Mouse (Mus musculus): ENCODE measurements around the gene Fbxl13. TPM values are rescaled to one million over a fixed set of nuclear protein-coding genes. Genes with fewer than 3 reads are reported as not detected.

Fbxl13 gene
- polyA plus RNA-seq, 1 experiment from 2014 or later, result 0.15 TPM

DNA sequence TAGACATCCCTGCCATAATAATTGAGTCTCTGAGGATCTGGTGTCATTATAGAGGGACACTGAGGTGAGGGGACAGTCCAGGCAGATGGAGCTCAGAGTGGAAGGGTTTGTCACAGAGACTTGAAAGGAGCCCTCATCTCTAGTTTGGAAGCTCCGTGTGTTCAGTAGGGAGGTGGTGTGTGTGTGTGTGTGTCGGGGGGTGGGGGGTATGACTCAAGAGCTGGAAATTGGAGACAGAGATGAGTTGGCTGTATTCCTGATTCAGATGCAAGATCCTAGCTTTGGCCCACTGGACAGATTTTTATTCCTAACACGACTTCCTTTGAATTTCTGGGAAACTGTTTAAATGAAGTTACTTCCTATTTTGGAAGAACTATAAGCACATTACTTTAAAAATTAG, 158.1 kb downstream of the Fbxl13 start:
- Histone ChIP-seq H3K27me3 (ENCODE audit: control insufficient read depth, insufficient read depth, low read length) (no peaks in the 10 kb centered on the region), H3K9me3 (ENCODE audit: control insufficient read depth, low read length) (no peaks in the 10 kb centered on the region), H3K9ac (ENCODE audit: low read length) (no peak overlapping the region), H3K27ac (ENCODE audit: low read depth, low read length) (no peak overlapping the region), H3K4me2 (ENCODE audit: low read depth, low read length, severe bottlenecking) (no peak overlapping the region), H3K4me1 (replicated peaks; ENCODE audit: control insufficient read depth, insufficient read depth, low read length) (no peaks in the 10 kb centered on the region), H3K36me3 (ENCODE audit: control insufficient read depth, insufficient read depth, low read length) (no peaks in the 10 kb centered on the region), H3K4me3 (ENCODE audit: low read depth, low read length) (no peak overlapping the region)
- DNase-seq (ENCODE audit: low spot score), result no peak
- no peak for ATAC-seq (replicated peaks; ENCODE audit: low FRiP score)
- WGBS, result 85% methylated on average over 3 of the region's 3 CpGs

DNA sequence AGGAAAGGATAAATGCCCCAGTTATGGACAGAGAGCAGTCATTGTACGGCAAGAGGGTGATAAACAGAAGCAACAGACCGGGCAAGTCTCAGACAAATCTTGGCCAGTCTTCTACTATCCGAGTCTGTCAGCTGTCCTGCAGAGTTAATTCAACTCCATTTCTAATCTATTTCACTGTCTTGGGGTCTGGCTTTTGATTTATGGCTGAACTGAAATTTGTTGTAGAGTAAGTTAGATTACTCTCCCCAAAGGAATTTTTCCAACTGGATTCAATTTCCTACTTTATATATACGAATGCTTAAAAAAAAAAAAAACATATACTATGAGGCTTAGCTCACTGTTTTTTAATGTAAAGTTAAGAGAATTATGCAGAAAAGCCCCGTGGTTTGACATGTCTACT, 158.6 kb downstream of the Fbxl13 start:
- no peaks in the 10 kb centered on the region for H3K4me1 ChIP-seq (replicated peaks; ENCODE audit: control insufficient read depth, insufficient read depth, low read length)
- WGBS, result 90% methylated on average over 5 of the region's 5 CpGs
- no peak for ATAC-seq (replicated peaks; ENCODE audit: low FRiP score)
- no peak overlapping the region for H3K9ac ChIP-seq (ENCODE audit: low read length)
- no peaks in the 10 kb centered on the region for H3K27me3 ChIP-seq (ENCODE audit: control insufficient read depth, insufficient read depth, low read length)
- H3K27ac ChIP-seq (ENCODE audit: low read depth, low read length), result no peak overlapping the region
- H3K9me3 ChIP-seq (ENCODE audit: control insufficient read depth, low read length), result no peaks in the 10 kb centered on the region
- H3K36me3 ChIP-seq (ENCODE audit: control insufficient read depth, insufficient read depth, low read length), result no peaks in the 10 kb centered on the region
- no peak for DNase-seq (ENCODE audit: low spot score)
- no peak overlapping the region for H3K4me2 ChIP-seq (ENCODE audit: low read depth, low read length, severe bottlenecking)
- H3K4me3 ChIP-seq (ENCODE audit: low read depth, low read length), result no peak overlapping the region

DNA sequence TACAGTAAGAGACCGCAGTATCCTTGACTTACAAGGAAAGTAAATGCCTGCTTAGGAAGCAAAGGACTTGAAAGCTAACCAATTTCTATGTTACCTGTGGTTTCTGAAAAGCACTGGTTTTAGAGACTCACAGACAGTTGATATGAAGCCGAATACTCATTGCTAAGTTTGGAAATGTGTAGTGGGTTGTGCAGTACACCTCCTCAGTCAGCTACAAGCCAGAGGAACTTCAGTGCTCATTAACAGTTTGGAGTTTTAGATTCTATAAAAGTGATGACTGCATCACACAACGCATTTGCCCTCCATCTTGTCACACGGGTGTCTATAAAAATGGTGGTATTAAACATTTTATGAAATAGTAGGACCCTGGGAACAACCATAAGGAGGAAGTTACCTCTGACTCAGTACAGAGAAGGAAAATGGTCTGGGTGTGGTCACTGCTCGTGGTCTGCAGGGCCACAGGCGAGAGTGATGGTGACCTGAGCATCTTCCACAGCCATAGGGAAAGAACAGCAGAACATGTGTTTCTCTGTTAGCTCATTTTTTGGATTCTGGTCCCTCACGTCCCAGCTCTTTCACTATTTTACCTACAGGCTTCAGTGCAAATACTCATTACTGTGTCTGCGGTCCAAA, 160.1 kb downstream of the Fbxl13 start:
- Histone ChIP-seq H3K4me3 (ENCODE audit: low read depth, low read length) (no peak overlapping the region), H3K36me3 (ENCODE audit: control insufficient read depth, insufficient read depth, low read length) (no peaks in the 10 kb centered on the region), H3K27me3 (ENCODE audit: control insufficient read depth, insufficient read depth, low read length) (no peaks in the 10 kb centered on the region), H3K9me3 (ENCODE audit: control insufficient read depth, low read length) (no peaks in the 10 kb centered on the region), H3K4me1 (replicated peaks; ENCODE audit: control insufficient read depth, insufficient read depth, low read length) (no peaks in the 10 kb centered on the region), H3K27ac (ENCODE audit: low read depth, low read length) (no peak overlapping the region), H3K4me2 (ENCODE audit: low read depth, low read length, severe bottlenecking) (no peak overlapping the region), H3K9ac (ENCODE audit: low read length) (no peak overlapping the region)
- WGBS, result 88% methylated on average over 8 of the region's 8 CpGs
- no peak for ATAC-seq (replicated peaks; ENCODE audit: low FRiP score)
- DNase-seq (ENCODE audit: low spot score), result no peak

DNA sequence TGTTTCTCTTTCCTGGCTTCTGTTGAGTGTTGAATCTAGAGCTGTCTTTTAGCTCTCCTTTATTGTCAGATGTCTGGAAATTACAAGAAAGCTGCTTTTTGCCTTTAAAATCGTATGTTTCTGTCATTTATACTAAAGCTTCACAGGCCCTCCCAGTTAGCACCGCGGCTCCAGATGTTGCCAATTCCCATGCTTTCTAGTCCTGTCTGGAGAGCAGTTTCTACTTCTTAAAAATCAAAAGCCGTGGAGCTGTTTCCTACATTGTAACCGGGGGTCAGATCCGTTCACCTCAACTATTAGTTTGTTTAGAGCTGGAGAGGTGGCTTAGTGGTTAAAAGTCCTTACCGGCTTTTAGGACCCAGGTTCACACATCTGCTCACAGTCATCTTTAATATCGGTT, 162.2 kb downstream of the Fbxl13 start:
- no peak for ATAC-seq (replicated peaks; ENCODE audit: low FRiP score)
- H3K36me3 ChIP-seq (ENCODE audit: control insufficient read depth, insufficient read depth, low read length), result no peaks in the 10 kb centered on the region
- H3K4me3 ChIP-seq (ENCODE audit: low read depth, low read length), result no peak overlapping the region
- no peaks in the 10 kb centered on the region for H3K9me3 ChIP-seq (ENCODE audit: control insufficient read depth, low read length)
- no peak overlapping the region for H3K4me2 ChIP-seq (ENCODE audit: low read depth, low read length, severe bottlenecking)
- WGBS, result 87% methylated on average over 8 of the region's 8 CpGs
- H3K27ac ChIP-seq (ENCODE audit: low read depth, low read length), result no peak overlapping the region
- no peak for DNase-seq (ENCODE audit: low spot score)
- no peaks in the 10 kb centered on the region for H3K27me3 ChIP-seq (ENCODE audit: control insufficient read depth, insufficient read depth, low read length)
- no peak overlapping the region for H3K9ac ChIP-seq (ENCODE audit: low read length)
- H3K4me1 ChIP-seq (replicated peaks; ENCODE audit: control insufficient read depth, insufficient read depth, low read length), result no peaks in the 10 kb centered on the region

DNA sequence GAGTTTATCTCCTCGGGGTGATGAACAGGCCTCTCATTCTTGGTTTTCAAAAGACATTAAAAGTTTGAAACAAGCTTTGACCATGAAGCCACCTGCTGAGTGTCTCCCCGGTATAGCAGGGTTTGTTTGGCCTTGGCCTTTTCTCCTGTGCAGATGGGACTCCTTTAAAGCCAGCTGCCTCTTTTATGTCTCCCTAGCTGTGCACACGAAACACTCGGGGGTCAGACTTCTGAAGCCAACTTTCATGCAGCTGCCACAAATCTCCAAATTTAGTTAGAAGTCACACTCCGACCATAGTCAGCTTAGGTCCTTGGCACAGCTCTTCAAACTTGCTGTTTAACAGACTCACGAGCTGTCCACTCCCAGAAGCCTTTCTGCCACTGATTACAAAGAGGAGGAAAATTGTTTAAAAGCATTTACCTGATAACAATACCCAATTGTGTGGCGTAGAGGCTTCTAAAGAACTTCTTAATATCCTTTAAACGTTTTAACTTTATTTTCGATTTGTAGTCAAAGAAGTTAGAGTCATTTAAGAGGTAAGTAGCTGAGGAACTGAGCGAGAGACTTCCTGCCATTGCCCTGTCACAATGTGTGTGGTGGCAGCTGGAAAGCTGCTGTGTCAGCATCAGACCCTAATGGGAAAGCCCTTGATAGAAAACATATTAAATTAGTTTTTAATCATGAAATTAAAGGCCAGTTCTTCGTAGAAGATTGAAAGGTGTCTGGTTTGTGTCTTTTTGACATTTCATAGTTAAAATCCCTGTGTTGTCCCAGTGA, 162.8 kb downstream of the Fbxl13 start:
- Histone ChIP-seq H3K4me3 (ENCODE audit: low read depth, low read length) (no peak overlapping the region), H3K27me3 (ENCODE audit: control insufficient read depth, insufficient read depth, low read length) (no peaks in the 10 kb centered on the region), H3K27ac (ENCODE audit: low read depth, low read length) (no peak overlapping the region), H3K36me3 (ENCODE audit: control insufficient read depth, insufficient read depth, low read length) (no peaks in the 10 kb centered on the region), H3K9me3 (ENCODE audit: control insufficient read depth, low read length) (no peaks in the 10 kb centered on the region), H3K9ac (ENCODE audit: low read length) (no peak overlapping the region), H3K4me2 (ENCODE audit: low read depth, low read length, severe bottlenecking) (no peak overlapping the region), H3K4me1 (replicated peaks; ENCODE audit: control insufficient read depth, insufficient read depth, low read length) (no peaks in the 10 kb centered on the region)
- 47% methylated on average over 11 of the region's 11 CpGs for WGBS
- no peak; the same call in 1 of the 2 replicates for ATAC-seq (replicated peaks; ENCODE audit: low FRiP score)
- no peak for DNase-seq (ENCODE audit: low spot score)

DNA sequence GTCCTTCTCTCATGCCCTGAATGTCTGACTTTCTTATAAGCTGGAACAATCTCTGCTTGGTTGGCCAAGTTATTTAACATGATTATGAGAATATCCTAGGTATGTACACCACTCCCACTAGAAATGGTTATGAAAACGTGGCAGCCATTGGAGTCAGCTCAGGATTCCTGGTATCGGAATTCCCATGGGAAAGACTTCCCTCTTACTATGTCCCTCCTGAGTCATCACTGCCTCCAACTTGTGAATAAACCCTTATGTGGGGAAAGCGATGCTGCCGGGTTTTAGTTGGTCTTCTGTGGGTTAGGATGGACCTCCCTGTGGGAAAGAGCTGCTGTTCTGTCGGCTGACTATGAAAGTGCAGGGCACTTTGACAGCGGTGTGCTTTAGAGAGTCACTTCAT, 163.9 kb downstream of the Fbxl13 start:
- ATAC-seq (replicated peaks; ENCODE audit: low FRiP score) (no peak), DNase-seq (ENCODE audit: low spot score) (no peak)
- Histone ChIP-seq H3K4me3 (ENCODE audit: low read depth, low read length) (no peak overlapping the region), H3K4me2 (ENCODE audit: low read depth, low read length, severe bottlenecking) (no peak overlapping the region), H3K4me1 (replicated peaks; ENCODE audit: control insufficient read depth, insufficient read depth, low read length) (no peaks in the 10 kb centered on the region), H3K9ac (ENCODE audit: low read length) (no peak overlapping the region), H3K27me3 (ENCODE audit: control insufficient read depth, insufficient read depth, low read length) (no peaks in the 10 kb centered on the region), H3K9me3 (ENCODE audit: control insufficient read depth, low read length) (no peaks in the 10 kb centered on the region), H3K36me3 (ENCODE audit: control insufficient read depth, insufficient read depth, low read length) (no peaks in the 10 kb centered on the region), H3K27ac (ENCODE audit: low read depth, low read length) (no peak overlapping the region)
- 89% methylated on average over 6 of the region's 6 CpGs for WGBS

DNA sequence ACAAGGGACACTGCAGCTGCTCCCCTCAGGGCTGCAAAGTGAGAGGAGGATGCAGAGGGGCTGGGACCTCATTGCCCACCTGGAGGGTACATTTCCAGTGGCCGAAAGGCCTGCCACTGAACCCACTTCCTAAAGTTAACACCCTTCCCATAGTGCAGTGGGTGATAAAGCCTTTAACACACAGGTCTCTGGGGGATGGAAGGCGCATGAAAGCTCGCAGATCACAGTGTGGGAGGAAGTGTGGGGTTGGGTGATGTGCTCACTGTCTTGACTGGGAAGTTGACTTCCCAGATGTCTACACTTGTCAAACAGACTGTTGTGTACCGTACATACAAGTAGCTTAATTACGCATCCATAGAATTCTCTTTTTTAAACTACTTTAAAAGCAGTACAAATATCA, 165.7 kb downstream of the Fbxl13 start:
- ATAC-seq (replicated peaks; ENCODE audit: low FRiP score) (no peak), DNase-seq (ENCODE audit: low spot score) (no peak)
- Histone ChIP-seq H3K36me3 (ENCODE audit: control insufficient read depth, insufficient read depth, low read length) (no peaks in the 10 kb centered on the region), H3K4me1 (replicated peaks; ENCODE audit: control insufficient read depth, insufficient read depth, low read length) (no peaks in the 10 kb centered on the region), H3K9ac (ENCODE audit: low read length) (no peak overlapping the region), H3K9me3 (ENCODE audit: control insufficient read depth, low read length) (no peaks in the 10 kb centered on the region), H3K4me3 (ENCODE audit: low read depth, low read length) (no peak overlapping the region), H3K4me2 (ENCODE audit: low read depth, low read length, severe bottlenecking) (no peak overlapping the region), H3K27me3 (ENCODE audit: control insufficient read depth, insufficient read depth, low read length) (no peaks in the 10 kb centered on the region), H3K27ac (ENCODE audit: low read depth, low read length) (no peak overlapping the region)
- WGBS, result 93% methylated on average over 5 of the region's 5 CpGs

DNA sequence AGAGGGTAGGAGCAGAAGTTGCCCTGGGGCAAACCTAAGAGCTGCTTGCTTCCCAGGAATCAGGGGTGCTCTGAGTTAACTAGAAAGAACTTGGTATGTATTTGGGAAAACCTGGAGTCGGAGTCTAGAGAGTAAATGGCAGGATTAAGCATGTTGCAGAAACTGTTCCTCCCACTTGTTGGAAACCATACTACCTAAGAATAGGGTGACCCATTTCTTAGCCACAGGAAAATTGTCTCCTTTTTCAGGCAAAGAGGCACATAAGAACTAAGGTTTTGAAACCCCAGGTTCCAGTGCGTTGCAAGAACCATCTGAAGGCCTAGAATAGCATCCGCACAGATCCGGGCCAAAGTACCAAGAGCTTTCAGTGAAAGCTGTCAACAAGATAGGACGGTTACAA, 167.0 kb downstream of the Fbxl13 start:
- WGBS, result 97% methylated on average over 5 of the region's 5 CpGs
- Histone ChIP-seq H3K27me3 (ENCODE audit: control insufficient read depth, insufficient read depth, low read length) (no peaks in the 10 kb centered on the region), H3K4me3 (ENCODE audit: low read depth, low read length) (no peak overlapping the region), H3K9me3 (ENCODE audit: control insufficient read depth, low read length) (no peaks in the 10 kb centered on the region), H3K4me1 (replicated peaks; ENCODE audit: control insufficient read depth, insufficient read depth, low read length) (no peaks in the 10 kb centered on the region), H3K9ac (ENCODE audit: low read length) (no peak overlapping the region), H3K27ac (ENCODE audit: low read depth, low read length) (no peak overlapping the region), H3K4me2 (ENCODE audit: low read depth, low read length, severe bottlenecking) (no peak overlapping the region), H3K36me3 (ENCODE audit: control insufficient read depth, insufficient read depth, low read length) (no peaks in the 10 kb centered on the region)
- ATAC-seq (replicated peaks; ENCODE audit: low FRiP score) (no peak), DNase-seq (ENCODE audit: low spot score) (no peak)

DNA sequence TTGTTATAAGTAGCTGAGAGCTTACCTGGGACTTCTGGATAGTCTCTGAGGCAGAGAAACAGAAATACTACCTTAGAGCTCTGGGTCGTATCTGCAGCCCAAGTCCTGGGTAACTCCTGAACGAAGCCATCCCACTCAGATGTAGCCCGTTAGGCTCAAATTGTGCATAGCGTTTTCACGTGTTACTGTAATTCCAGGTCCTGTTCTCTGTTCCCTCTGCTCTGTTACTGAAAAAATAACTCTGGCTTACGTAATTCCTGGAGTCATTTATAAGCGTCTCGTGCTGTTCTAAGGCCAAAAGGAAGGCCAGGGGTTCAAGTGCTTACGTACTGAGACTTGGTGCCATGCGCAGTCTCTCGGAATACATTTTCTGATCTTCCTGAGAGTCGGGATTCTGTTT, 177.3 kb downstream of the Fbxl13 start:
- no peak for DNase-seq (ENCODE audit: low spot score)
- no peak overlapping the region for H3K4me2 ChIP-seq (ENCODE audit: low read depth, low read length, severe bottlenecking)
- H3K9ac ChIP-seq (ENCODE audit: low read length), result no peak overlapping the region
- H3K36me3 ChIP-seq (ENCODE audit: control insufficient read depth, insufficient read depth, low read length), result no peaks in the 10 kb centered on the region
- WGBS, result 96% methylated on average over 12 of the region's 12 CpGs
- no peak for ATAC-seq (replicated peaks; ENCODE audit: low FRiP score)
- no peaks in the 10 kb centered on the region for H3K27me3 ChIP-seq (ENCODE audit: control insufficient read depth, insufficient read depth, low read length)
- no peak overlapping the region for H3K4me3 ChIP-seq (ENCODE audit: low read depth, low read length)
- H3K27ac ChIP-seq (ENCODE audit: low read depth, low read length), result no peak overlapping the region
- no peaks in the 10 kb centered on the region for H3K9me3 ChIP-seq (ENCODE audit: control insufficient read depth, low read length)
- H3K4me1 ChIP-seq (replicated peaks; ENCODE audit: control insufficient read depth, insufficient read depth, low read length), result no peaks in the 10 kb centered on the region
